Mouse (Mus musculus) forebrain, embryonic 11.5 days (tissue): ENCODE results near the gene Snai1. TPM values are rescaled to one million over a fixed set of nuclear protein-coding genes. Genes with fewer than 3 reads are reported as not detected.

Source experiments
- ATAC-seq: fragments of 200-750 bp; cut with Nextera tagmentation; replicated peaks from 2 replicates; pipeline ENCODE4 v1.8.0; 2017; ENCODE audit warnings: moderate TSS enrichment; ENCODE audit not compliant: low FRiP score
- DNase-seq: peaks from one replicate; pipeline ENCODE4 v3.0.0-alpha.2; 2017; ENCODE audit warnings: low spot score
- H3K27ac ChIP-seq: fragments of 300-500 bp; sonication (generic); 2 replicates; pipeline ENCODE4 v1.5.1; 2014; ENCODE audit warnings: low read depth, low read length
- H3K27me3 ChIP-seq: fragments of 300-500 bp; sonication (generic); 2 replicates; pipeline ENCODE4 v1.6.1; 2014; ENCODE audit warnings: mild to moderate bottlenecking, low read length, mixed read lengths; ENCODE audit not compliant: control insufficient read depth, insufficient read depth
- H3K36me3 ChIP-seq: fragments of 300-500 bp; sonication (generic); 2 replicates; pipeline ENCODE4 v1.6.1; 2014; ENCODE audit warnings: mild to moderate bottlenecking, low read length, moderate library complexity, mixed read lengths; ENCODE audit not compliant: control insufficient read depth, insufficient read depth
- H3K4me1 ChIP-seq: fragments of 300-500 bp; sonication (generic); replicated peaks from 2 replicates; pipeline ENCODE4 v1.6.1; 2014; ENCODE audit warnings: low read length, mixed read lengths; ENCODE audit not compliant: control insufficient read depth, insufficient read depth
- H3K4me2 ChIP-seq: fragments of 300-500 bp; sonication (generic); 2 replicates; pipeline ENCODE4 v1.6.1; 2014; ENCODE audit warnings: low read depth, mild to moderate bottlenecking, low read length, moderate library complexity, mixed read lengths; ENCODE audit not compliant: severe bottlenecking
- H3K4me3 ChIP-seq: fragments of 300-500 bp; sonication (generic); 2 replicates; pipeline ENCODE4 v1.5.1; 2014; ENCODE audit warnings: low read depth, low read length
- H3K9ac ChIP-seq: fragments of 300-500 bp; sonication (generic); 2 replicates; pipeline ENCODE4 v1.6.1; 2014; ENCODE audit warnings: low read length
- H3K9me3 ChIP-seq: fragments of 300-500 bp; sonication (generic); 2 replicates; pipeline ENCODE4 v1.6.1; 2016; ENCODE audit warnings: low read length, mixed read lengths; ENCODE audit not compliant: control insufficient read depth
- WGBS: fragments of 180-500 bp; shearing (Covaris S2); extraction: QIAGEN DNeasy Blood & Tissue Kit; methylation state at CpG from one replicate; pipeline ENCODE4 v1.1.7; 2014; 5-methylcytosine and 5-hydroxymethylcytosine counted together
- polyA plus RNA-seq: library from polyadenylated mRNA; unstranded; fragments of >200 nt; fragmentation: Nextera tagmentation; extraction: Ambion mirVana; gene quantifications from 2 replicates; pipeline ENCODE4 v1.2.1, GENCODE M21; 2014

Gene Snai1
- polyA plus RNA-seq, 1 experiment from 2014 or later: 27.8 TPM

- no peak overlapping the region for H3K27ac ChIP-seq
- 88% methylated on average over 8 of the region's 8 CpGs for WGBS
- DNase-seq (no peak), ATAC-seq (no peak)
- H3K4me3 ChIP-seq: no peak overlapping the region
- no peaks in the 10 kb centered on the region for H3K27me3 ChIP-seq
- H3K4me1 ChIP-seq: no peaks in the 10 kb centered on the region
- H3K4me2 ChIP-seq: no peak overlapping the region
- H3K9me3 ChIP-seq: no peaks in the 10 kb centered on the region
- H3K36me3 ChIP-seq: no peaks in the 10 kb centered on the region
- H3K9ac ChIP-seq: no peak overlapping the region
Measured at GRCm38 (mm10) chr2:167576121-167576620, 38.2 kb downstream of the Snai1 start.

DNA sequence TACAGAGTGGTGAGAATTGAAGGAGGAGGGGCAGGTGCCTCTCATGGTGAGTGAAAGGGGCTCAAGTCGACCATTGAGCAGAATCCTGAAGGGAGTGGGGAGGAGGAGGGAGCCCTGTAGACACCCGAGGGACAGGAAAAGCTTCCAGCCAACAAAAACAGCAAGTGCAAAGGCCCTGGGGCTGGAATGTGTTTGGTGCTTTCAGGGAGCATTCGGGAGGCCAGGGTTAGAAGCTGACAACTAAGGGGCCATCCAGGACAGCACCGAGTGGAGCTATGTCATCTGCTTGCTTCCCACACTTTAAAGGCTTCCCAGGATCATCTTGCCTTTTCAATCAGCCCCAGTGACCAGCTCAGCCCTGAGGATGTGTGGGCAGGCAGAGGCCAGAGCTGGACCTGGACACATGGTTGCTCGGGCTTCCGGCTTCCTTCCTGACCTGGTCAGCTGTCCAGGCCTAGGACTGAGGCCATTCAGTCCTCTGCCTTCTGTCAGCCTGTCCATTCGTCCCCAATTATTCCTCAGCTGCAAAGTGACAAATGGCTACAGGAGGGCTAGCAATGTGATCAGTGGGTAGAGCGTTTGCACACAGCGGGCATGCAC is 39.3 kb downstream of the Snai1 start:
- Histone ChIP-seq H3K4me3 (no peak overlapping the region), H3K27me3 (no peaks in the 10 kb centered on the region), H3K9ac (no peak overlapping the region), H3K4me1 (no peaks in the 10 kb centered on the region), H3K27ac (no peak overlapping the region), H3K9me3 (no peaks in the 10 kb centered on the region), H3K36me3 (no peaks in the 10 kb centered on the region), H3K4me2 (no peak overlapping the region)
- DNase-seq (no peak), ATAC-seq (no peak)
- 64% methylated on average over 9 of the region's 9 CpGs for WGBS

- WGBS: 31% methylated on average over 5 of the region's 5 CpGs
- ATAC-seq: no peak
- Histone ChIP-seq H3K36me3 (no peaks in the 10 kb centered on the region), H3K27me3 (no peaks in the 10 kb centered on the region), H3K4me1 (no peaks in the 10 kb centered on the region), H3K4me3 (no peak overlapping the region), H3K27ac (no peak overlapping the region), H3K9ac (no peak overlapping the region), H3K9me3 (no peaks in the 10 kb centered on the region), H3K4me2 (no peak overlapping the region)
- no peak for DNase-seq
Measured at GRCm38 (mm10) chr2:167578521-167578920, 40.5 kb downstream of the Snai1 start.

DNA sequence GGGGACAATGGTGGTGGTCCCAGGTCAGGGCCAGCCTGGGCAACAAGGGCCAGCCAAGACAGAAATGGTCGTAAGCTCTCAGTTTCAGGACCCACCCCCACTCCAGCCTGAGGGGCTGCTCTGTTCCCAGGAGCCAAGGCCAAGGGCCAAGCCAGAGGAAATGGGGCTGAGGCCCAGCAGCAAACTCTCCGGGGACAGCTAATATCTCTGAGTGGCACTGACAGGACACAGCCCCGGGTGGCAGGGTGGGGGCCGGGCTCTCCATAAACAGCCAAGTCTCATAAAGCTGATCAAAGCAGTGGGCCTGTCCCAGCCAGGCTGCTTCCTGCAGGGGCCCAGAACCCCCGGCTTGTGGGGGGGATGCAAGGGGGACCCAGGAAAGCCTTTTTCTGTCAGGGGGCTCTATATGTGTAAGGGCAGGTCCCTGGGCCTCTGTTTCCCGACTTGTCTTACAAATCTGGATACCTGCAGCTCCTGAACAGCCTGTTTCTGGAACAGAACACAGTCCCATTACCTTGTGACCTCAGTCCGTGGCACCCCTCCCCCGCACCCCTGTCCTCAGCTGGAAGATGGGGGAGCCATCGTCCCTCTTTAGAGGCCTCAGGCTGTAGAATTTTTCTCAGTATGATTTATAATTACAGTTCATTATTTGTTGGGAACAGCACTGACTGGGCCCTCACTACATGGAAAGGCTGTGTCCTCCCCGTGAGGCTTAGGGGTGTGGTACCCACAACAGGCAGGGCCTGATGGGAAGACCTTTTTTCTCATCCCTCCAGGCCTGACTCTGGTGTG is 45.4 kb downstream of the Snai1 start:
- H3K4me3 ChIP-seq: no peak overlapping the region
- H3K27ac ChIP-seq: no peak overlapping the region
- DNase-seq (no peak), ATAC-seq (no peak)
- 0 out of 2 replicates have a peak, but pooled peaks cover 2% of the 10 kb centered on the region for H3K4me1 ChIP-seq
- no peaks in the 10 kb centered on the region for H3K27me3 ChIP-seq
- H3K9me3 ChIP-seq: no peaks in the 10 kb centered on the region
- H3K9ac ChIP-seq: no peak overlapping the region
- no peak overlapping the region for H3K4me2 ChIP-seq
- no peaks in the 10 kb centered on the region for H3K36me3 ChIP-seq
- 57% methylated on average over 10 of the region's 10 CpGs for WGBS

DNA sequence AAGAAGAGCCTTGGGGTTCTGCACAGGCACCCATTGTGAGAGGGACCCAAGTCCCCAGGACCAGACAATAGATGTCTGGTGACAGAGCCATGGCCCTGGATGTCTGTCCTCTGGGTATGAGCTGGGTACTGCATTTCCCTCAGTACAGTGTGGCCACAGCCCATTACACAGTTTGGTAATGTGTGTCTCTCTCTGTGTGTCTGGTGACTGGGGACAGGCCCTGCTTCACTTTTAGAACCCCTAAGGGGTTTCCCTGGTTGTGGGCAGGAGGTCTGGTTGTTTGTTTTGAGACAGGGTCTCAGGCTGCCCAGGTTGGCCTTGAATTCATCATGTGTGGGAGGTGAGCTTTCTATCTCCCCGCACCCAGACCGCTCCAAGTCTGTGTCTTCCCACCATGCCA is 47.3 kb downstream of the Snai1 start:
- Histone ChIP-seq H3K4me3 (no peak overlapping the region), H3K27me3 (peaks cover 2% of the 10 kb centered on the region; the same call in 1 of the 2 replicates), H3K9me3 (no peaks in the 10 kb centered on the region), H3K36me3 (no peaks in the 10 kb centered on the region), H3K4me1 (peaks cover 9% of the 10 kb centered on the region; the same call in 1 of the 2 replicates), H3K4me2 (no peak overlapping the region), H3K9ac (no peak overlapping the region), H3K27ac (no peak overlapping the region)
- ATAC-seq (no peak), DNase-seq (no peak)
- 78% methylated on average over 2 of the region's 2 CpGs for WGBS

DNA sequence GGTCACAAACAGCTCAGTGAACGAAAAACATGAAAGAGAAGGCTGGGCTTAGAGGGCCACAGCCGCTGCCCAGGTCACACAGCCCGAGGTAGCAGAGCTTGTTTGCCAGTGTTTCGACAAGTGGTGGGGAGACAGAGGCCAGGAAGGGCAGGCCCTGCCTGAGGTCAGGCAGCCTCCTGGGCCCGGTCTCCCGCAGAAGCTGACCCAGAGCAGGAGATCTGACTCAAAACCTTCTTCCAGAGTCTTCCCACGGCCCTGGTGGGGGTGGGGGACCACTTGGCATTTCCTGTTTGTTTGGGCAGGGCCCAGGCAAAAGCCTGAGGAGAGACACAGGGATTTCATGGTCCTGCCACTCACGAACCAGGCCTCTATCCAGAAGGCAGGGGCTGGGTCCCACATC is 48.0 kb downstream of the Snai1 start:
- 23% methylated on average over 8 of the region's 8 CpGs for WGBS
- DNase-seq: no peak
- Histone ChIP-seq H3K4me3 (no peak overlapping the region), H3K27me3 (peaks cover 2% of the 10 kb centered on the region; the same call in 1 of the 2 replicates), H3K4me1 (peaks cover 9% of the 10 kb centered on the region; the same call in 1 of the 2 replicates), H3K9me3 (no peaks in the 10 kb centered on the region), H3K4me2 (no peak overlapping the region), H3K27ac (0 out of 2 replicates have a peak overlapping the region, but pooled peaks have one; percentile 3), H3K36me3 (no peaks in the 10 kb centered on the region), H3K9ac (no peak overlapping the region)
- no peak for ATAC-seq

- no peaks in the 10 kb centered on the region for H3K36me3 ChIP-seq
- DNase-seq (no peak), ATAC-seq (no peak)
- H3K4me2 ChIP-seq: no peak overlapping the region
- H3K4me3 ChIP-seq: no peak overlapping the region
- peaks cover 2% of the 10 kb centered on the region; the same call in 1 of the 2 replicates for H3K27me3 ChIP-seq
- no peak overlapping the region for H3K9ac ChIP-seq
- WGBS: 27% methylated on average over 9 of the region's 9 CpGs
- H3K9me3 ChIP-seq: no peaks in the 10 kb centered on the region
- H3K27ac ChIP-seq: no peak overlapping the region
- peaks cover 9% of the 10 kb centered on the region; the same call in 1 of the 2 replicates for H3K4me1 ChIP-seq
Measured at GRCm38 (mm10) chr2:167586976-167587375, 49.0 kb downstream of the Snai1 start.

DNA sequence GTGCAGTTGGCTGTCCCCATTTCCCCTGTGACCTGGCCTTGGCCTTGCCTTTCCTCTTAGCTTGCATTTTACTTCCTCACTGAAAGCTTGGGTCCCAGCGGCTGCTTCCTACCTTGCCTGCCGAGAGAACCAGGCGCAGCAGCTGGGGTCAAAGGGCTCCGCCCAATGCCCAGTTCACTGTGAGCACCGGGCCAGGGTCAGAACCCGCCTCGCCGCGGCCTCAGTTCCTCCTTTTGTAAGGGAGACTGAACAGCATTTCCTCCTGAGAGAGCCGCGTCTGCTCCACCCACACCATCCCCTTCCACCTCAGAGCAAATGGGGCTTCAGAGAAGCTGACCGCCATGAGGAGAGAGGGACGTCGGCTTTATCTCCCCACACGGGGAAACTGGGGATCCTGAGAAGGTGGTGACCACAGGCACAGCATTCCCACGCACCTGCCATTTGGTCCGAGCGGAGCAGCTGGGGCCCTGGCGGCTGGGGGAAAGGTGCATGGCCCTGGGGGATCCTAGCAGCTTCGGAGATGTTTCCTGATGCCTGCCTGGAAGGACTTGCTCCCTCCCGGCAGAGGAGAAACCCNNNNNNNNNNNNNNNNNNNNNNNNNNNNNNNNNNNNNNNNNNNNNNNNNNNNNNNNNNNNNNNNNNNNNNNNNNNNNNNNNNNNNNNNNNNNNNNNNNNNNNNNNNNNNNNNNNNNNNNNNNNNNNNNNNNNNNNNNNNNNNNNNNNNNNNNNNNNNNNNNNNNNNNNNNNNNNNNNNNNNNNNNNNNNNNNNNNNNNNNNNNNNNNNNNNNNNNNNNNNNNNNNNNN is 51.0 kb downstream of the Snai1 start:
- DNase-seq (no peak), ATAC-seq (no peak)
- no peaks in the 10 kb centered on the region for H3K9me3 ChIP-seq
- H3K36me3 ChIP-seq: no peaks in the 10 kb centered on the region
- no peak overlapping the region for H3K27ac ChIP-seq
- 14% methylated on average over 21 of the region's 21 CpGs for WGBS
- H3K4me2 ChIP-seq: peak overlapping the region; percentile 18; the same call in 1 of the 2 replicates
- no peak overlapping the region for H3K4me3 ChIP-seq
- peaks cover 2% of the 10 kb centered on the region; the same call in 1 of the 2 replicates for H3K27me3 ChIP-seq
- peaks cover 9% of the 10 kb centered on the region; the same call in 1 of the 2 replicates for H3K4me1 ChIP-seq
- H3K9ac ChIP-seq: peak overlapping the region; percentile 39
